Mouse (Mus musculus): Measurements from ENCODE around the gene Tacc2. TPM values are rescaled to one million over a fixed set of nuclear protein-coding genes. Genes with fewer than 3 reads are reported as not detected.

Gene Tacc2
- polyA plus RNA-seq, 1 experiment from 2014 or later: 27.5 TPM

GRCm38 (mm10) chr7:130756343-130756835 lies 179.2 kb downstream of the Tacc2 start:
- TF ChIP-seq CTCF (IDR thresholded peaks at IDR 0.05; ENCODE audit: low read depth): no peak
- DNase-seq (ENCODE audit: low spot score) (no peak), ATAC-seq (replicated peaks; ENCODE audit: low FRiP score, low read depth) (no peak)
- H3K9ac ChIP-seq (ENCODE audit: low read depth, low read length): no peak overlapping the region
- H3K4me2 ChIP-seq (ENCODE audit: low read length): no peak overlapping the region
- H3K4me3 ChIP-seq (replicated peaks; ENCODE audit: low read depth, low read length): no peak overlapping the region
- H3K27ac ChIP-seq: peak overlapping the region; percentile 68
- peaks cover 19% of the 10 kb centered on the region for H3K36me3 ChIP-seq (ENCODE audit: insufficient read depth, low read length)
- 59% methylated on average over 7 of the region's 7 CpGs for WGBS
- no peaks in the 10 kb centered on the region for H3K9me3 ChIP-seq (replicated peaks; ENCODE audit: low read length)
- H3K4me1 ChIP-seq (replicated peaks; ENCODE audit: insufficient read depth, low read length): 0 out of 2 replicates have a peak, but pooled peaks cover 3% of the 10 kb centered on the region
- H3K27me3 ChIP-seq (ENCODE audit: insufficient read depth, low read length): no peaks in the 10 kb centered on the region

GRCm38 (mm10) chr7:130757326-130757865 lies 180.2 kb downstream of the Tacc2 start:
- H3K36me3 ChIP-seq (ENCODE audit: insufficient read depth, low read length): peaks cover 12% of the 10 kb centered on the region
- H3K4me1 ChIP-seq (replicated peaks; ENCODE audit: insufficient read depth, low read length): 0 out of 2 replicates have a peak, but pooled peaks cover 3% of the 10 kb centered on the region
- no peak overlapping the region for H3K4me2 ChIP-seq (ENCODE audit: low read length)
- DNase-seq (ENCODE audit: low spot score) (peak; percentile 31), ATAC-seq (replicated peaks; ENCODE audit: low FRiP score, low read depth) (no peak)
- no peak overlapping the region for H3K9ac ChIP-seq (ENCODE audit: low read depth, low read length)
- peak overlapping the region; percentile 68 for H3K27ac ChIP-seq
- H3K9me3 ChIP-seq (replicated peaks; ENCODE audit: low read length): no peaks in the 10 kb centered on the region
- TF ChIP-seq CTCF (IDR thresholded peaks at IDR 0.05; ENCODE audit: low read depth): no peak
- WGBS: 76% methylated on average over 11 of the region's 11 CpGs
- no peaks in the 10 kb centered on the region for H3K27me3 ChIP-seq (ENCODE audit: insufficient read depth, low read length)
- H3K4me3 ChIP-seq (replicated peaks; ENCODE audit: low read depth, low read length): no peak overlapping the region

GRCm38 (mm10) chr7:130762071-130762897 lies 185.0 kb downstream of the Tacc2 start:
- H3K36me3 ChIP-seq (ENCODE audit: insufficient read depth, low read length): peaks cover 11% of the 10 kb centered on the region; the same call in 1 of the 2 replicates
- peak; percentile 89 for TF ChIP-seq CTCF (IDR thresholded peaks at IDR 0.05; ENCODE audit: low read depth)
- no peak overlapping the region; the same call in 1 of the 2 replicates for H3K27ac ChIP-seq
- H3K4me1 ChIP-seq (replicated peaks; ENCODE audit: insufficient read depth, low read length): no peaks in the 10 kb centered on the region
- H3K9me3 ChIP-seq (replicated peaks; ENCODE audit: low read length): no peaks in the 10 kb centered on the region
- no peaks in the 10 kb centered on the region for H3K27me3 ChIP-seq (ENCODE audit: insufficient read depth, low read length)
- ATAC-seq (replicated peaks; ENCODE audit: low FRiP score, low read depth) (peak; percentile 44; the same call in 1 of the 2 replicates), DNase-seq (ENCODE audit: low spot score) (peak; percentile 90)
- no peak overlapping the region for H3K9ac ChIP-seq (ENCODE audit: low read depth, low read length)
- no peak overlapping the region for H3K4me3 ChIP-seq (replicated peaks; ENCODE audit: low read depth, low read length)
- H3K4me2 ChIP-seq (ENCODE audit: low read length): no peak overlapping the region
- 32% methylated on average over 17 of the region's 17 CpGs for WGBS

- Histone ChIP-seq H3K4me1 (replicated peaks; ENCODE audit: insufficient read depth, low read length) (no peaks in the 10 kb centered on the region), H3K9me3 (replicated peaks; ENCODE audit: low read length) (no peaks in the 10 kb centered on the region), H3K27me3 (ENCODE audit: insufficient read depth, low read length) (no peaks in the 10 kb centered on the region), H3K36me3 (ENCODE audit: insufficient read depth, low read length) (0 out of 2 replicates have a peak, but pooled peaks cover 6% of the 10 kb centered on the region), H3K4me2 (ENCODE audit: low read length) (no peak overlapping the region), H3K9ac (ENCODE audit: low read depth, low read length) (no peak overlapping the region), H3K27ac (no peak overlapping the region), H3K4me3 (replicated peaks; ENCODE audit: low read depth, low read length) (no peak overlapping the region)
- TF ChIP-seq CTCF (IDR thresholded peaks at IDR 0.05; ENCODE audit: low read depth): no peak
- ATAC-seq (replicated peaks; ENCODE audit: low FRiP score, low read depth): no peak
- WGBS: 92% methylated on average over 17 of the region's 17 CpGs
- DNase-seq (ENCODE audit: low spot score): no peak
Measured at GRCm38 (mm10) chr7:130764160-130764559, 186.9 kb downstream of the Tacc2 start.

GRCm38 (mm10) chr7:130766411-130767170 lies 189.4 kb downstream of the Tacc2 start:
- H3K9me3 ChIP-seq (replicated peaks; ENCODE audit: low read length): no peaks in the 10 kb centered on the region
- no peaks in the 10 kb centered on the region for H3K27me3 ChIP-seq (ENCODE audit: insufficient read depth, low read length)
- no peak overlapping the region for H3K4me2 ChIP-seq (ENCODE audit: low read length)
- H3K4me1 ChIP-seq (replicated peaks; ENCODE audit: insufficient read depth, low read length): no peaks in the 10 kb centered on the region
- H3K36me3 ChIP-seq (ENCODE audit: insufficient read depth, low read length): 0 out of 2 replicates have a peak, but pooled peaks cover 6% of the 10 kb centered on the region
- 84% methylated on average over 30 of the region's 30 CpGs for WGBS
- no peak for TF ChIP-seq CTCF (IDR thresholded peaks at IDR 0.05; ENCODE audit: low read depth)
- no peak for DNase-seq (ENCODE audit: low spot score)
- no peak overlapping the region for H3K4me3 ChIP-seq (replicated peaks; ENCODE audit: low read depth, low read length)
- H3K9ac ChIP-seq (ENCODE audit: low read depth, low read length): no peak overlapping the region
- no peak for ATAC-seq (replicated peaks; ENCODE audit: low FRiP score, low read depth)
- no peak overlapping the region for H3K27ac ChIP-seq

GRCm38 (mm10) chr7:130768151-130768550 lies 190.9 kb downstream of the Tacc2 start:
- H3K4me2 ChIP-seq (ENCODE audit: low read length): no peak overlapping the region
- no peaks in the 10 kb centered on the region for H3K4me1 ChIP-seq (replicated peaks; ENCODE audit: insufficient read depth, low read length)
- H3K9me3 ChIP-seq (replicated peaks; ENCODE audit: low read length): no peaks in the 10 kb centered on the region
- ATAC-seq (replicated peaks; ENCODE audit: low FRiP score, low read depth): no peak
- H3K4me3 ChIP-seq (replicated peaks; ENCODE audit: low read depth, low read length): no peak overlapping the region
- WGBS: 90% methylated on average over 4 of the region's 4 CpGs
- DNase-seq (ENCODE audit: low spot score): no peak
- no peak for TF ChIP-seq CTCF (IDR thresholded peaks at IDR 0.05; ENCODE audit: low read depth)
- no peak overlapping the region for H3K9ac ChIP-seq (ENCODE audit: low read depth, low read length)
- H3K36me3 ChIP-seq (ENCODE audit: insufficient read depth, low read length): 0 out of 2 replicates have a peak, but pooled peaks cover 6% of the 10 kb centered on the region
- no peaks in the 10 kb centered on the region for H3K27me3 ChIP-seq (ENCODE audit: insufficient read depth, low read length)
- no peak overlapping the region for H3K27ac ChIP-seq

All from kidney, postnatal 0 days (tissue).